ENCODE assay signal across 9 mouse cellular contexts in genomic region chr17:90141602-90142001, GRCm38 (mm10).
A peak's percentile ranks its signal among the peaks of the same experiment; 100 is the strongest.
DNase-seq lines count a peak whose midpoint lies in the region; ATAC-seq lines count a peak whose summit lies in the region.
"Had no signal": no experiment of that assay in that cellular context is flagged by ENCODE, and none has a peak within 500 bp of the region (broad histone marks: within the 10 kb centered on the region; RNA-seq: fewer than 3 reads in every experiment).

No protein-coding gene starts in this region.

- ATAC-seq in CD4-positive, CD25-positive, alpha-beta regulatory T cell, adult 4 months = no peak

- DNase-seq in gastrocnemius, postnatal 10 days = peak; percentile 4
- no peak for DNase-seq in gastrocnemius, adult 18-20 months (ENCODE audit: low spot score)
- DNase-seq in right cerebral cortex, postnatal 4 days = peak; percentile 13
- no peak for DNase-seq in right cerebral cortex, adult 2 months (ENCODE audit: low spot score in 2 of 2)
- DNase-seq in cerebellum, postnatal 36 days = peak; percentile 49 to 55
- peak; percentile 36 for DNase-seq in urinary bladder, postnatal 14 days (ENCODE audit: low spot score)
- no peak for DNase-seq in layer of hippocampus, postnatal 36 days
- DNase-seq: midbrain, embryonic 14.5 days had no signal

Comparison
In these comparisons a context has a peak if more than half of its experiments do, and no peak if none do; other contexts are left out.
1. DNase-seq: peak in gastrocnemius, postnatal 10 days (single experiment), right cerebral cortex, postnatal 4 days (single experiment), cerebellum, postnatal 36 days (2 of 2) and urinary bladder, postnatal 14 days (single experiment); none in gastrocnemius, adult 18-20 months (single experiment), right cerebral cortex, adult 2 months (0 of 2) and layer of hippocampus, postnatal 36 days (0 of 2).